Mouse (Mus musculus): ENCODE measurements around the gene Cilp2. TPM values are rescaled to one million over a fixed set of nuclear protein-coding genes. Genes with fewer than 3 reads are reported as not detected.

The Cilp2 gene
- polyA plus RNA-seq, 1 experiment from 2014 or later: 0.17 TPM

GRCm38 (mm10) chr8:69897857-69898256 lies 10.4 kb upstream of the Cilp2 start:
- TF ChIP-seq EP300 (IDR thresholded peaks at IDR 0.05) (no peak), CTCF (IDR thresholded peaks at IDR 0.05) (no peak)
- no peak for ATAC-seq
- Histone ChIP-seq H3K27me3 (replicated peaks; ENCODE audit: insufficient read depth, low read length) (no peaks in the 10 kb centered on the region), H3K36me3 (ENCODE audit: insufficient read depth, low read length) (no peaks in the 10 kb centered on the region), H3K4me1 (ENCODE audit: insufficient read depth, low read depth, low read length) (peaks cover 13% of the 10 kb centered on the region; the same call in 1 of the 2 replicates), H3K4me2 (replicated peaks; ENCODE audit: low read depth, low read length) (no peak overlapping the region), H3K9me3 (ENCODE audit: low read length) (no peaks in the 10 kb centered on the region), H3K9ac (replicated peaks; ENCODE audit: low read depth) (no peak overlapping the region), H3K27ac (ENCODE audit: low read length) (no peak overlapping the region), H3K4me3 (ENCODE audit: low read depth, low read length) (no peak overlapping the region)
- no peak for DNase-seq (ENCODE audit: low spot score)
- 85% methylated on average over 6 of the region's 6 CpGs for WGBS

GRCm38 (mm10) chr8:69895772-69896451 lies 8.4 kb upstream of the Cilp2 start:
- H3K9me3 ChIP-seq (ENCODE audit: low read length): no peaks in the 10 kb centered on the region
- no peak for DNase-seq (ENCODE audit: low spot score)
- no peak overlapping the region for H3K9ac ChIP-seq (replicated peaks; ENCODE audit: low read depth)
- no peaks in the 10 kb centered on the region for H3K27me3 ChIP-seq (replicated peaks; ENCODE audit: insufficient read depth, low read length)
- H3K4me2 ChIP-seq (replicated peaks; ENCODE audit: low read depth, low read length): no peak overlapping the region
- TF ChIP-seq EP300 (IDR thresholded peaks at IDR 0.05) (no peak), CTCF (IDR thresholded peaks at IDR 0.05) (no peak)
- no peaks in the 10 kb centered on the region for H3K36me3 ChIP-seq (ENCODE audit: insufficient read depth, low read length)
- H3K4me3 ChIP-seq (ENCODE audit: low read depth, low read length): no peak overlapping the region
- 72% methylated on average over 4 of the region's 4 CpGs for WGBS
- H3K4me1 ChIP-seq (ENCODE audit: insufficient read depth, low read depth, low read length): peaks cover 7% of the 10 kb centered on the region; the same call in 1 of the 2 replicates
- ATAC-seq: no peak
- no peak overlapping the region for H3K27ac ChIP-seq (ENCODE audit: low read length)

GRCm38 (mm10) chr8:69894836-69895332 lies 7.4 kb upstream of the Cilp2 start:
- Histone ChIP-seq H3K4me3 (ENCODE audit: low read depth, low read length) (no peak overlapping the region), H3K36me3 (ENCODE audit: insufficient read depth, low read length) (no peaks in the 10 kb centered on the region), H3K27ac (ENCODE audit: low read length) (no peak overlapping the region), H3K4me1 (ENCODE audit: insufficient read depth, low read depth, low read length) (no peaks in the 10 kb centered on the region), H3K9me3 (ENCODE audit: low read length) (no peaks in the 10 kb centered on the region), H3K27me3 (replicated peaks; ENCODE audit: insufficient read depth, low read length) (peaks cover under 1% of the 10 kb centered on the region; the same call in 1 of the 2 replicates), H3K9ac (replicated peaks; ENCODE audit: low read depth) (no peak overlapping the region), H3K4me2 (replicated peaks; ENCODE audit: low read depth, low read length) (no peak overlapping the region)
- WGBS: 66% methylated on average over 6 of the region's 6 CpGs
- no peak for TF ChIP-seq CTCF (IDR thresholded peaks at IDR 0.05)
- no peak for TF ChIP-seq EP300 (IDR thresholded peaks at IDR 0.05)
- DNase-seq (ENCODE audit: low spot score) (no peak), ATAC-seq (no peak)

GRCm38 (mm10) chr8:69893863-69894262 lies 6.4 kb upstream of the Cilp2 start:
- Histone ChIP-seq H3K27ac (ENCODE audit: low read length) (no peak overlapping the region), H3K4me2 (replicated peaks; ENCODE audit: low read depth, low read length) (no peak overlapping the region), H3K4me3 (ENCODE audit: low read depth, low read length) (no peak overlapping the region), H3K36me3 (ENCODE audit: insufficient read depth, low read length) (no peaks in the 10 kb centered on the region), H3K9ac (replicated peaks; ENCODE audit: low read depth) (no peak overlapping the region), H3K9me3 (ENCODE audit: low read length) (no peaks in the 10 kb centered on the region), H3K4me1 (ENCODE audit: insufficient read depth, low read depth, low read length) (peaks cover 2% of the 10 kb centered on the region; the same call in 1 of the 2 replicates), H3K27me3 (replicated peaks; ENCODE audit: insufficient read depth, low read length) (peaks cover 11% of the 10 kb centered on the region)
- ATAC-seq: peak; percentile 63
- peak; percentile 79 for DNase-seq (ENCODE audit: low spot score)
- 43% methylated on average over 17 of the region's 17 CpGs for WGBS
- TF ChIP-seq CTCF (IDR thresholded peaks at IDR 0.05) (peak; percentile 74), EP300 (IDR thresholded peaks at IDR 0.05) (no peak)

- no peak overlapping the region for H3K9ac ChIP-seq (replicated peaks; ENCODE audit: low read depth)
- H3K4me1 ChIP-seq (ENCODE audit: insufficient read depth, low read depth, low read length): peaks cover 7% of the 10 kb centered on the region; the same call in 1 of the 2 replicates
- no peak for TF ChIP-seq EP300 (IDR thresholded peaks at IDR 0.05)
- TF ChIP-seq CTCF (IDR thresholded peaks at IDR 0.05): peak; percentile 79
- 34% methylated on average over 19 of the region's 19 CpGs for WGBS
- no peaks in the 10 kb centered on the region for H3K36me3 ChIP-seq (ENCODE audit: insufficient read depth, low read length)
- no peak overlapping the region for H3K27ac ChIP-seq (ENCODE audit: low read length)
- no peak overlapping the region for H3K4me2 ChIP-seq (replicated peaks; ENCODE audit: low read depth, low read length)
- no peaks in the 10 kb centered on the region for H3K9me3 ChIP-seq (ENCODE audit: low read length)
- H3K27me3 ChIP-seq (replicated peaks; ENCODE audit: insufficient read depth, low read length): peaks cover 41% of the 10 kb centered on the region
- DNase-seq (ENCODE audit: low spot score) (peak; percentile 54), ATAC-seq (no peak)
- H3K4me3 ChIP-seq (ENCODE audit: low read depth, low read length): no peak overlapping the region
These were observed 3.3 kb upstream of the Cilp2 start for GRCm38 (mm10) chr8:69890813-69891241.

GRCm38 (mm10) chr8:69888902-69889301 lies 1.4 kb upstream of the Cilp2 start:
- 4% methylated on average over 23 of the region's 32 CpGs for WGBS
- ATAC-seq (peak; percentile 16; the same call in 1 of the 2 replicates), DNase-seq (ENCODE audit: low spot score) (no peak)
- TF ChIP-seq EP300 (IDR thresholded peaks at IDR 0.05): no peak
- TF ChIP-seq CTCF (IDR thresholded peaks at IDR 0.05): no peak
- peak overlapping the region; percentile 49 for H3K4me2 ChIP-seq (replicated peaks; ENCODE audit: low read depth, low read length)
- H3K27ac ChIP-seq (ENCODE audit: low read length): no peak overlapping the region
- peak overlapping the region; percentile 8; the same call in 1 of the 2 replicates for H3K4me3 ChIP-seq (ENCODE audit: low read depth, low read length)
- H3K9me3 ChIP-seq (ENCODE audit: low read length): no peaks in the 10 kb centered on the region
- H3K27me3 ChIP-seq (replicated peaks; ENCODE audit: insufficient read depth, low read length): peaks cover 60% of the 10 kb centered on the region
- no peaks in the 10 kb centered on the region for H3K36me3 ChIP-seq (ENCODE audit: insufficient read depth, low read length)
- H3K4me1 ChIP-seq (ENCODE audit: insufficient read depth, low read depth, low read length): peaks cover 7% of the 10 kb centered on the region; the same call in 1 of the 2 replicates
- no peak overlapping the region for H3K9ac ChIP-seq (replicated peaks; ENCODE audit: low read depth)
